Mouse (Mus musculus): ENCODE measurements around the gene Vkorc1l1. TPM values are rescaled to one million over a fixed set of nuclear protein-coding genes. Genes with fewer than 3 reads are reported as not detected.

Vkorc1l1 gene
- polyA plus RNA-seq, 1 experiment from 2014 or later = 13.7 TPM

DNA sequence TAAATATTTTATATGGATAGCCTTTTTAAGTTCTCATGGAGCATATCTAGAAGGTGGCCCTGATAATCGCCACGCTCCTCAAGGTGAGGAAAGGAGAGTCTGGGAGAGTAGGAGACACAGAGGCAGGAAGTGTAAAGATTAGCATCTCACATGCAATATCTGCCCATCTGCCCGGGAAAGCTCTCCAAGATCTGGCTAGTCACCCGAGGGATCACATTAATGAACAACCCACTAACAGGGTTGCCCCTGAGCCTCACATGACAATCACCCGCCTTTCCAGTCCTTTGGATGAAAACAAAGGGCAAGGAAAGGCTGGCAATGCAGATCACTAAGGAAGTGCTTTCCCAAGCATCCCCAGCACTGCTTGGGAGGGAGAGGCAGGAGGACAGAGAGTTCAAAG, 85.4 kb downstream of the Vkorc1l1 start:
- WGBS = 67% methylated on average over 5 of the region's 5 CpGs
- Histone ChIP-seq H3K27me3 (replicated peaks) (peaks cover 27% of the 10 kb centered on the region), H3K4me2 (no peak overlapping the region), H3K4me1 (peaks cover 11% of the 10 kb centered on the region; the same call in 1 of the 2 replicates), H3K9ac (no peak overlapping the region), H3K4me3 (no peak overlapping the region), H3K9me3 (no peaks in the 10 kb centered on the region), H3K27ac (replicated peaks) (no peak overlapping the region), H3K36me3 (no peaks in the 10 kb centered on the region)
- no peak for ATAC-seq (ENCODE audit: extremely low read depth, insufficient number of reproducible peaks, low FRiP score, low TSS enrichment)

- H3K36me3 ChIP-seq = no peaks in the 10 kb centered on the region
- ATAC-seq (ENCODE audit: extremely low read depth, insufficient number of reproducible peaks, low FRiP score, low TSS enrichment) = no peak
- peaks cover 11% of the 10 kb centered on the region; the same call in 1 of the 2 replicates for H3K4me1 ChIP-seq
- no peak overlapping the region for H3K27ac ChIP-seq (replicated peaks)
- H3K4me3 ChIP-seq = no peak overlapping the region
- H3K27me3 ChIP-seq (replicated peaks) = peaks cover 27% of the 10 kb centered on the region
- 74% methylated on average over 7 of the region's 7 CpGs for WGBS
- no peaks in the 10 kb centered on the region for H3K9me3 ChIP-seq
- H3K4me2 ChIP-seq = no peak overlapping the region
- no peak overlapping the region for H3K9ac ChIP-seq
These were observed 85.9 kb downstream of the Vkorc1l1 start for GRCm38 (mm10) chr5:130027696-130028095.

DNA sequence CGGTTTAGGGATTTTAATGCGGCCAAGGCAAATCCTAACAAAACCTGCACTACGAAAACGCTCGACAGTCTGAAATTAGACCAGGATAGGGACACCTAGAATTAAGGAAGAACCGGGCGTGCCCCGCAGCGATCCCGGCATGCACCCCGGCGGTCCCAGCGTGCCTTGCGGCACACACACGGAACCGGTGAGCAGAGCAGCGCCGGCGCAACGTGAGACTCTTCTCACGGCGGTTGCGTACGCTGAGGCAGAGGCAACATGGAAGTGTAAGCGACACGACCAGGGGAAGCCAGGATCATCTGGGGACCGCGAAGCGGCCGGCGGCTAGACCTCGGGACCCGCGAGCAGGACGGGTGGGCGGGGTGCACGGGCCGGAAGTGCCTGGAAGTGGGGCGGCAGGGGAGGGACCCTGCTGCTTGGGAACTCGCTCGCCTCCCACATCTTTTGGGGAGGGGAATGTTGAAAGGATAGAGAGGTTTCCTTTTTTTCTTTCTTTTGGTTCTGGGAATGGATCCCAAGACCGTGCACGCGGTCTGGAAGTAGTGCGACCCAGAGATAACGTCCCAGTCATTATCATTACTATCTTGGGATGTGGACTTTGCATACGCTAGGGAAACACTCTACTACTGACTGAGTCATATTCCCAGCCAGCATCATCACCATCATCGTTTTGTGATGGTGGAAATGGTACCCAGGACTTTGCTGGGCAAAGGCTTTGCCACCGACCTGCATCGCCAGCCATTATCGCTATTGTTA, 87.5 kb downstream of the Vkorc1l1 start, which contains the start of the genes Asl and Crcp:
Gene Asl (minus strand): TSS at position 106 of the 756 bp plus-strand sequence.
Gene Crcp (plus strand): TSS at position 149 of the 756 bp plus-strand sequence.
- H3K27ac ChIP-seq (replicated peaks) = peak within 1 kb of the TSS; percentile 93
- H3K4me2 ChIP-seq = peak within 1 kb of the TSS; percentile 90
- no peaks in the 10 kb centered on the region for H3K36me3 ChIP-seq
- H3K9me3 ChIP-seq = no peaks in the 10 kb centered on the region
- peaks cover 11% of the 10 kb centered on the region; the same call in 1 of the 2 replicates for H3K4me1 ChIP-seq
- peak within 1 kb of the TSS; percentile 76 for H3K4me3 ChIP-seq
- 1% methylated on average over 51 of the region's 51 CpGs for WGBS
- ATAC-seq (ENCODE audit: extremely low read depth, insufficient number of reproducible peaks, low FRiP score, low TSS enrichment) = peak; percentile 61
- H3K27me3 ChIP-seq (replicated peaks) = peaks cover 27% of the 10 kb centered on the region
- H3K9ac ChIP-seq = peak within 1 kb of the TSS; percentile 84

DNA sequence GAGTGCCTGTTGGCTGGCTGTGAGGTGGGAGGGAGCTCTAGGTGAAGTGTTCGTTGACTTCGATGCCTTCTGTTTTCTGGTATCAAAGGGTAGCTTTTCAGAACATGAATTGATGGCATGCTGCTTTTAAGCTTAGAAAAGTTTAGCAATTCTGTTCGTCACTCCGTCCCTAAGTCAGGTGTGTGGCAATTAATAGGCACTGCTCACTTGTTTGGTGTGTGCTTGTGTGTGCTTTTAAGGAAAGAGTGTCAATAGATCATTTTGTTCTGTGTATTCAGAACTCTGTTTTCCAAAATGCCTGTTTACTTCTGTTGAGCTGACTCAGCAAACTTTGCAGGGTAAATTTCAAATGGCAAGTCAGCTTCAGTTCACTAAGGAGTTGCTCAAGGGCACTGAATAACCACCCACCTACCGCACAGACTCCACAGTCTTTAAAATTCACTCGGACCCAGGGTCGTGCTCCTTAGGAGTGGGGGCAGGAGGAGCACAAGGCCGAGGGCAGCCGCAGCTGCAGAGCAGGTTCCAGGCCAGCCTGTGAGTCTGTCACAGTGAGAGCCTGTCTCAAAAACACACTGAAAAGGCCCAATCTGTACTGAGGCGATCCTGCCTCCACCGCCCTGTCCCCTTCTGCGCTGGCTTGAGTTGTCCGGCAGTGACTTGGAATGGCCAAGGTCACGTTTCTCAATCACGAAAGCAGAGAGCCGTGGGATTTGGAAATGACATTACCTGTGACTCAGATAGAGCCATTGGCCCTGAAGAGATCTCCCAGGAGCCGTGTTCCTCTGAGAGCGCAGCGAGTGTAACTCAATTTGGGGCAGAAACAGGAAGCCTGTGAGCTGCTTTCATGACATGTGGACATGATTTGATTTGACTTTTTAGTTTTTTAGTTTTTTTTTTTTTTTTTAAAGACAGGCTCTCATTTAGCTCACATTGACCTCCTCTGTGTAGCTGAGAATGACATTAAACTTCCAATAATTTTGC, 89.9 kb downstream of the Vkorc1l1 start:
- no peak for ATAC-seq (ENCODE audit: extremely low read depth, insufficient number of reproducible peaks, low FRiP score, low TSS enrichment)
- Histone ChIP-seq H3K9ac (no peak overlapping the region), H3K36me3 (peaks cover 14% of the 10 kb centered on the region), H3K27me3 (replicated peaks) (peaks cover 16% of the 10 kb centered on the region), H3K27ac (replicated peaks) (no peak overlapping the region), H3K9me3 (no peaks in the 10 kb centered on the region), H3K4me1 (0 out of 2 replicates have a peak, but pooled peaks cover 8% of the 10 kb centered on the region), H3K4me2 (no peak overlapping the region), H3K4me3 (no peak overlapping the region)
- WGBS = 91% methylated on average over 19 of the region's 19 CpGs

DNA sequence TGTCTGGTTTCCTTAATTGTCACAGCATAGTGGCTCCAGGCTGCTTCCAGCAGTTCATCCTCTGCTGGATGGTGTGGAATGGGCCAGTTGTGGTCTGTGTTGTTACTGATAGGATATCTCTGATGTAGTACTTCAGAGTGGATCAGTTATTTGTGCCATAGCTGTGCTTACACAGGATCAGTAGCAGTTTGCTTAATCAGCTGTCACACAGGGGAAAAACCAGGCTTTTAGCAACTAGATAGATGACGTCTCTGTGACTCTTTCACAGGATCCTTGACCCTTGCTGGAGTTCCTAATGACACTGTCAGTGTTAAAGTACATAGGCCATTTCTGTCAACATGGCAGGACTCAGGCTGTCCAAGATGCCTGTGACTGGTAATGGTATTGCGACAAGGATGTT, 92.1 kb downstream of the Vkorc1l1 start:
- WGBS = 55% methylated on average over 2 of the region's 2 CpGs
- no peak overlapping the region for H3K4me3 ChIP-seq
- H3K27ac ChIP-seq (replicated peaks) = no peak overlapping the region
- H3K9me3 ChIP-seq = no peaks in the 10 kb centered on the region
- H3K9ac ChIP-seq = 0 out of 2 replicates have a peak overlapping the region, but pooled peaks have one; percentile 10
- no peaks in the 10 kb centered on the region for H3K27me3 ChIP-seq (replicated peaks)
- peaks cover 28% of the 10 kb centered on the region for H3K36me3 ChIP-seq
- ATAC-seq (ENCODE audit: extremely low read depth, insufficient number of reproducible peaks, low FRiP score, low TSS enrichment) = no peak
- H3K4me2 ChIP-seq = no peak overlapping the region
- H3K4me1 ChIP-seq = 0 out of 2 replicates have a peak, but pooled peaks cover 11% of the 10 kb centered on the region

Other genes starting within 250 kb of the Vkorc1l1 start
- not detected in 2 replicates for gene Sept14, start 233.5 kb upstream of the Vkorc1l1 start, polyA plus RNA-seq (2015; fragmentation: Nextera tagmentation; extraction: Ambion mirVana)
- 151 and 163 TPM in 2 replicates for gene Mrps17, start 226.5 kb upstream of the Vkorc1l1 start, polyA plus RNA-seq (2015; fragmentation: Nextera tagmentation; extraction: Ambion mirVana)
- 269 and 291 TPM in 2 replicates for gene Nipsnap2, start 216.9 kb upstream of the Vkorc1l1 start, polyA plus RNA-seq (2015; fragmentation: Nextera tagmentation; extraction: Ambion mirVana)
- 24.6 and 28.2 TPM in 2 replicates for gene Psph, start 154.5 kb upstream of the Vkorc1l1 start, polyA plus RNA-seq (2015; fragmentation: Nextera tagmentation; extraction: Ambion mirVana)
- 26.8 and 28.7 TPM in 2 replicates for gene Sumf2, start 95.0 kb upstream of the Vkorc1l1 start, polyA plus RNA-seq (2015; fragmentation: Nextera tagmentation; extraction: Ambion mirVana)
- gene Chchd2, start 54.5 kb upstream of the Vkorc1l1 start, polyA plus RNA-seq (2015; fragmentation: Nextera tagmentation; extraction: Ambion mirVana) = 837 and 1,007 TPM in 2 replicates
- gene Zbed5, start 46.2 kb upstream of the Vkorc1l1 start, polyA plus RNA-seq (2015; fragmentation: Nextera tagmentation; extraction: Ambion mirVana) = 3.3 and 3.9 TPM in 2 replicates
- gene Phkg1, start 43.4 kb upstream of the Vkorc1l1 start, polyA plus RNA-seq (2015; fragmentation: Nextera tagmentation; extraction: Ambion mirVana) = 0.76 and 1.4 TPM in 2 replicates
- 1.6 and 1.7 TPM in 2 replicates for gene Nupr1l, start 33.4 kb upstream of the Vkorc1l1 start, polyA plus RNA-seq (2015; fragmentation: Nextera tagmentation; extraction: Ambion mirVana)
- gene Gusb, start 61.1 kb downstream of the Vkorc1l1 start, polyA plus RNA-seq (2015; fragmentation: Nextera tagmentation; extraction: Ambion mirVana) = 46.6 and 46.9 TPM in 2 replicates
- 18.4 and 18.7 TPM in 2 replicates for gene Asl, start 87.3 kb downstream of the Vkorc1l1 start, polyA plus RNA-seq (2015; fragmentation: Nextera tagmentation; extraction: Ambion mirVana)
- 23.8 and 27.0 TPM in 2 replicates for gene Crcp, start 87.3 kb downstream of the Vkorc1l1 start, polyA plus RNA-seq (2015; fragmentation: Nextera tagmentation; extraction: Ambion mirVana)
- gene Tpst1, start 131.4 kb downstream of the Vkorc1l1 start, polyA plus RNA-seq (2015; fragmentation: Nextera tagmentation; extraction: Ambion mirVana) = 24.3 and 27.2 TPM in 2 replicates
- gene Kctd7, start 202.9 kb downstream of the Vkorc1l1 start, polyA plus RNA-seq (2015; fragmentation: Nextera tagmentation; extraction: Ambion mirVana) = 4.0 and 4.6 TPM in 2 replicates
- 18.3 and 19.9 TPM in 2 replicates for gene Rabgef1, start 229.8 kb downstream of the Vkorc1l1 start, polyA plus RNA-seq (2015; fragmentation: Nextera tagmentation; extraction: Ambion mirVana)